Mouse (Mus musculus) T-helper 17 cell (primary cell): ENCODE measurements at regions not wholly inside any gene's neighbourhood (a gene's known extent, or its start where the extent isn't known, plus 50 kb on each side); places are given as distances from the start of the nearest gene placed in this dataset.
"Not testable (repeated sequence)": the region's sequence is repeated elsewhere in the genome, so short reads cannot be mapped to it uniquely, and the experiment has no call there.

Experiments used
- in situ Hi-C, 2 experiments: fragments of 300-600 bp; cut with MboI, MseI; formaldehyde crosslinking; loops; 1 replicate in 1 of 2; 2 replicates in 1 of 2; pipeline ENCODE4 v1.15.1; 2025; ENCODE audit warnings: high pct_unique_total_duplicates in 2 of 2

- in situ Hi-C loops = no loop called here
These were observed 468.3 kb upstream of the Nrsn1 start for GRCm38 (mm10) chr13:25738601-25739000.

GRCm38 (mm10) chr13:25729327-25729892, 459.1 kb upstream of the Nrsn1 start:
- in situ Hi-C loops = no loop called here

GRCm38 (mm10) chr13:25727504-25728095, 457.3 kb upstream of the Nrsn1 start:
- in situ Hi-C loops = no loop called here

DNA sequence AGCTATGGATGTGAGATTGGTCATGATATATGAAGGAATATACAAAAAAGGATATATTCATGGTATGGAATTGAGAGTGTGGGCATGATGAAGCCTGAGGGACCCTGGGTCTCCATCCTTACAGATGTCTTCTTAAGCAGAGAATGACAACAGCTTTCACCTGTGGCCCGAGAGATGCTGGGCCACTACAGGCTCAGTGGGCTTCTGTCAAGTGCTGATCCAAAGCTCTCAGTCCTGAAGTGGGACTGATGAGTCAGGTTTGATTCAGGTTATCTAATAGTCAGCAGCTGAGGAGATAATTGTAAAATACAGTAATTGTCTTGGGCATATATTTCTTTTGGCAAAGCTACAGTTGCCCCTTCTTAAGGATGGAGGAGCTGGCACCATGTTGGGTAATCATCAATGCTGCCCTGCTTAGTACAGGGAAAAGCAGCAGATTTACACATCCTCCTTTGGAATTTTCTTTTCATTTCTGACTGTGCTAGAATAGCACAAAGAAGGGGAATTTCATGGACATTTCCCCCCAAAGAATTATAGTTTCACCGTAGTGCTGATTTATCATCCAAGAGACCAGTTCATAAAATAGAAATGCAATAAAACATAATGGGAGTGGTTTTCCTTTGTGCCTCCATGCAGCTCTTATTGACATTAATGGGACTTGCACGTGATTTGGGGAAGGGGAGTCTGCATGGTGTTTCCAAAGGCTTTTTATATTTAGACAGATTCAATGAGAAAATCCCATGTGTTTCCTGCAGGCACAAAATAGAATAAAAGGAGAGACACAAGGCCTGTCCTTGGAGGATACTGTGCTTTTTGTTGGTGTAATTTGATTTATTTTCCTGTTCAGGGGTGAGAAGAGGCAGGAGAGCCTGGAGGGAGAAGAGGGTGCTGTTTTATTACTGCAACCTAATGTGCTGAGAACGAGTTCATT, 452.6 kb upstream of the Nrsn1 start:
- in situ Hi-C loops = no loop called here

DNA sequence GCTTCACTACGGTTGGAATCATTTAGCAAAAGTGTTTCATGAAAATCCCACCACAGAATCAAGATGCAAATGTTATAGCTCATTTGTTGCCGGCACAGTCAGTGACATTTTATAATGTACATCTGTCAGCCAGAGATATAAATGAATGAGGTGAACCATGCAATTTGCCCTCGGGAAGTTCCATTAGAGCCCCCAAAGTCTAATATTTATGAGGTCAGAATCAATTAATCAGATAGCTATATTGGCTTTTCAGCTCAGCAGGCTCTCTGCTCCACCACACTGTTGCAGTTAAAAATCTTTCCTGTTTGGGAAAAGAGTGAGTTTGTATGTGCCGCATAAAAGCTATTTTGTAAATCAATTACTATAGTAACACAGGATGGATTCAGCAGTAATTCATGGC, 430.7 kb upstream of the Nrsn1 start:
- in situ Hi-C loops = no loop called here

- in situ Hi-C loops = no loop called here
These were observed 425.7 kb upstream of the Nrsn1 start for GRCm38 (mm10) chr13:25695956-25696355.

- in situ Hi-C loops = no loop called here
These were observed 424.8 kb upstream of the Nrsn1 start for GRCm38 (mm10) chr13:25695017-25695604.

GRCm38 (mm10) chr13:25678221-25678735, 408.0 kb upstream of the Nrsn1 start:
- in situ Hi-C loops = no loop called here

DNA sequence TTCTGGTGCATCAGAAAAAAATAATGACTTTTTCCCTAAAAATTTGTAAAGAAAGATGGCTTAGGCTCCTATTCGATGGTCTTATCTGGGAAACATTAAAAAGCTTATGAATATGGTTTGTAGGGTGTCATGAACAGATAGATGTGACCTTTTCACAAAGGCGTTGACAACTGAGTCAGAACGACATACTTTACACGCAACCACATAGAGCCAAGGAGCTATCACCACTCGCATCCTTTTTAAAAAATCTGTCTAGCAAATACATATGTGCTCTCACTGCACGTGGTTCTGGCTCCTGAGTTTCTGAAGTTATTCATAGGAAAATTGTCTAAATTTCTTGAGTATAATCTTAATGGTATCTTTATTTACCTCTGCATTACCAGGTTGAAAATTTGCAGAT, 404.9 kb upstream of the Nrsn1 start:
- in situ Hi-C loops = no loop called here

- in situ Hi-C loops = loop anchor here in 1 of 2 experiments (25.0 kb wide), 1 partner anchor 1329 kb away; the partner anchor contains the start of gene Cmah
These were observed 395.7 kb upstream of the Nrsn1 start for GRCm38 (mm10) chr13:25666022-25666421.

DNA sequence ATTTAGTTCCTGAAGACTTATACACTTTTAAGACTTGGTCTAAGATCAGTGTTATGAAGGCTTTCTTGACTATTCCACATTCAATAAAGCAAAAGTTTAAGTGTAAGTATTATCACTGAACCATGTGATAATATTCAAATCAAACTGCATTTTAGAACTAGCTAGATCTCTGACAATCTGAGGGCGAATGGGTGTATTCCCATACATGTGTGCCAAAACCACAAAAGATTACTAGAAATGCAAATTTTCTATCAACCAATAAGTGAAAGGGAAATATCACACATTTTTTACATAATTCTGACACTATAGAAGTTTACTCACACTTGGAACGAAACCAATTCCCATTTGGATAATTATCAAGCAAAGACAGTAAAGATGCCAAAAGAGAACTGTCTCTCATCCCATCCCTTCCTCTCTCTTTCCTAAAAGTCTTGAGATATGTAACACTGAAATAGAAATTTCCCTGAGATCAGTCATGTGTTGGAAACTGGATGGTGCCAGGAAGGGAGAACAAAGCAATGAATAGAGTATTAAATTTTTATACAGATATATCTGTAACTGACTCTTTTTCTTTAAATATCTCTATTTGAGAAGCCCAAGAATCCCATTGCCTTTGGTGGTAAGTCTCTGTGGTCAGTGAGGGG, 394.8 kb upstream of the Nrsn1 start:
- in situ Hi-C loops = loop anchor here in 1 of 2 experiments (25.0 kb wide), 1 partner anchor 1328 kb away; the partner anchor contains the start of gene Cmah

GRCm38 (mm10) chr13:25648430-25648786, 378.1 kb upstream of the Nrsn1 start:
- in situ Hi-C loops = no loop called here

DNA sequence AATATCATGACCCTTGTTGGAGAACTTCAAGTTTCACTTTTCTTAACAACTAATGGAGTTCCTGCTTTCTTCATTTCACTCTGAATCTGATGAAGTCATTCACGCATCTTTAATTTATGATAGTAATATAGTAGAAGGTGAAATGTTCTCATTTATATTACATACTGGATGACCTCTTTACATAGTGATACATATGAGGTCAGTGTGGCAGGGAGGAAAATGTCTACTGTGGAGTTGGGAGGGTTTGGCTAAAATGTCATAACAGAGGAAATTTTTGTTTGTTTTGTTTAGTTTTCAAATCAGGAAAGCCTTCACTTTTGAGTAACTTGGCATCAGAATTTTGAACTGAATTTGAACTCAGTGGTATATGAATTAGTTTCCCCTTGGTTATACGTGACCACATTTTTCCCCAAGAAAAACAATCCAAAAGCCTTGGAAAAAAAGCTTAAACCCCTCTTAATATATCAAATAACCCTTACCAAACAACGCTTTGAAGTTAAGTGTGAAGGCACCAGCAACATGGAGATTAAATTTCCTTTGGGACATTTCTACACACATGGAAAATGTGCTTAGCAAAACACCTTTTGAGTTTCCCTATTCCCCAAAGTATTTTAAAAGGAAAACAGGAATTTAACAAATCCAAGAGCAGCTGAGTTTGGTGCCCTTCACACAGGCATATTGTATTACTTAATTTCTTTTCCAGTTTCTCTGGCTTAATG, 377.6 kb upstream of the Nrsn1 start:
- in situ Hi-C loops = no loop called here

DNA sequence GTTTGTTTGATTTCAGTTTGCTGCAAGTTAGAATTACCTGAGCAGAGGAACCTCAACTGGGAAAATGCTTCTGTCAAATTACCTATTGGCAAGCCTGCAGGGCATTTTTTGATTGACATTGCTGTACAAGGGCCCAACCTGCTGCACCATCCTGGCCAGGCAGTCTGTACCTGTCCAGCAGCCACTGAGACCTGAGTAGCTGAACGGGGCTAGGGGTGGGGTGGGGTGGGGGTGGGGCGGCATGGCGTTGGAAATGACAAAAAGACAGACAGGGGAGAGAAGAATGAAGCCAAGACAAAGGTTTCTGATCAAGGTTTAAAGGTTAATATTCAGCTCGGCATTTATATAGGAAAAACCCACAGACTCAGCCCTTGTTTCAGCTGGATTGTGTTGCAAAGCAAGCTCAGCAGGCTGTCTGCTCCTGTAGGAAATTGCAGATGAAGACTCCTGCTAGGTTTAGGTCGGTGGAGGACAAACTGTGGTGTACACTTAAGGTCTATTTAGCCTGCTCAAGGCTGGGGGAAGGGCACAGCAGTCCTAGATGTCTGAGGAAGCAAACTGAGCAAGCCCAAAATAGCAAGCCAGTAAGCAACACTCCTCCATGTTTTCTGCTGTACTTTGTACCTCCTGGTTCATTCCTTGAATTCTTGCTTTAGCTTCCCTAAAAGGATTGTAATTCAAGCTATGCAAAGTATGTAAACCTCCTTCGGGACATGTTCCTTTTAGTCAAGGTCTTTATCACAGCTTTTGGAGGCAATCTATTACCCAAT, 369.4 kb upstream of the Nrsn1 start:
- in situ Hi-C loops = no loop called here

GRCm38 (mm10) chr13:25629466-25629865, 359.2 kb upstream of the Nrsn1 start:
- in situ Hi-C loops = no loop called here

- in situ Hi-C loops = no loop called here
These were observed 347.3 kb upstream of the Nrsn1 start for GRCm38 (mm10) chr13:25617578-25617977.

DNA sequence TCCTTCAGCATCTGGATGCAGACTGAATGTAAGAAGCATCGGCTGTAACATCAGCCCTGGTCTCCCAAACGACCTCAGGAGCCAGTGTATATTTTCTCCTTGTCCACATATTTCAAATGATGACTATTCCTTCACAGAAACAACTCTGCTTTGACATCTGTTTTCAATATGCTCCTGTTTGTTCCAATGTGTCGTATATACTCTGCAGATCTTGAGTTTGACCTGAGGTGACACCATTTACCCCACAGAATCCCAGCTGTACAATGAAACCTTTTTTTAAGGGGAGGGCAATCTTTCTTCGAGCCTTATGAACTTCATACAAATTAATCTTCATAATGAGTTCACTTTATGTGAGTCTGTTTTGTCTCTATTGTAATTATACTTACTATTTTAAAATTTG, 341.7 kb upstream of the Nrsn1 start:
- in situ Hi-C loops = no loop called here

GRCm38 (mm10) chr13:25609641-25610040, 339.3 kb upstream of the Nrsn1 start:
- in situ Hi-C loops = no loop called here

GRCm38 (mm10) chr13:25609241-25609640, 338.9 kb upstream of the Nrsn1 start:
- in situ Hi-C loops = no loop called here

DNA sequence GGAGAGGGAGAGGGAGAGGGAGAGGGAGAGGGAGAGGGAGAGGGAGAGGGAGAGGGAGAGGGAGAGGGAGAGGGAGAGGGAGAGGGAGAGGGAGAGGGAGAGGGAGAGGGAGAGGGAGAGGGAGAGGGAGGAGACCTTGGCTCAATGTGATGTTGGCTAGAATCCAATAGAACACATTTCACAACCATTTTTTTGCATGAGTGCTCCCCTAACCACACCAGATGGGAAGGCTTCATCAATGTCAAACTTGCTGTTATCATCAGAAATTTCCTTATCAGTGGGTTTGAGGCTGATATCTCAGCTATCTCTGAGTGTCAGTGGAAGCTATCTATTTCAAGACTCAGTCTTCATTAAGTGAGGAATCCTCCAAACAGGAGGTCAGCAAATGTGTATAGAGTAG, 331.0 kb upstream of the Nrsn1 start:
- in situ Hi-C loops = not testable (repeated sequence)
